Mouse (Mus musculus) embryo, embryonic 9.5 days (tissue): ENCODE results near the gene Plppr2.

Source experiments
- DNase-seq: peaks from one replicate; pipeline ENCODE4 v3.0.0-alpha.2; 2017; ENCODE audit errors: extremely low spot score

Gene Plppr2

GRCm38 (mm10) chr9:21932445-21933137 is 4.2 kb upstream of the Plppr2 start:
- no peak for DNase-seq

GRCm38 (mm10) chr9:21934021-21934420 is 2.8 kb upstream of the Plppr2 start:
- DNase-seq = no peak

- no peak for DNase-seq
These were observed 1.2 kb upstream of the Plppr2 start for GRCm38 (mm10) chr9:21935466-21936131.

- no peak for DNase-seq
These were observed 910 bp downstream of the Plppr2 start for GRCm38 (mm10) chr9:21937711-21938175.

GRCm38 (mm10) chr9:21938234-21938855 is 1.5 kb downstream of the Plppr2 start:
- DNase-seq = no peak

GRCm38 (mm10) chr9:21943046-21943445 is 6.2 kb downstream of the Plppr2 start:
- DNase-seq = no peak

- no peak for DNase-seq
These were observed 6.8 kb downstream of the Plppr2 start for GRCm38 (mm10) chr9:21943638-21944037.

GRCm38 (mm10) chr9:21944267-21944666 is 7.4 kb downstream of the Plppr2 start:
- no peak for DNase-seq

- DNase-seq = no peak
These were observed 10.8 kb downstream of the Plppr2 start for GRCm38 (mm10) chr9:21947540-21948130.

GRCm38 (mm10) chr9:21948146-21948545 is 11.3 kb downstream of the Plppr2 start:
- no peak for DNase-seq

GRCm38 (mm10) chr9:21948790-21949189 is 12.0 kb downstream of the Plppr2 start:
- no peak for DNase-seq

- peak; percentile 80 for DNase-seq
These were observed 13.5 kb downstream of the Plppr2 start for GRCm38 (mm10) chr9:21950322-21950721.

- no peak for DNase-seq
These were observed 15.1 kb downstream of the Plppr2 start for GRCm38 (mm10) chr9:21951977-21952376.

- no peak for DNase-seq
These were observed 16.8 kb downstream of the Plppr2 start for GRCm38 (mm10) chr9:21953600-21953999.

- DNase-seq = no peak
These were observed 17.8 kb downstream of the Plppr2 start for GRCm38 (mm10) chr9:21954635-21955034.

- DNase-seq = no peak
These were observed 18.4 kb downstream of the Plppr2 start for GRCm38 (mm10) chr9:21955225-21955569.

GRCm38 (mm10) chr9:21955570-21956281 is 18.9 kb downstream of the Plppr2 start, which contains the start of gene Swsap1:
Gene Swsap1 (plus strand): TSS chr9:21955755.
- DNase-seq = peak; percentile 98

GRCm38 (mm10) chr9:21958372-21958771 is 21.5 kb downstream of the Plppr2 start:
- no peak for DNase-seq

- DNase-seq = no peak
These were observed 22.4 kb downstream of the Plppr2 start for GRCm38 (mm10) chr9:21959244-21959643.

GRCm38 (mm10) chr9:21960135-21960534 is 23.3 kb downstream of the Plppr2 start:
- DNase-seq = no peak

GRCm38 (mm10) chr9:21960558-21961208 is 23.9 kb downstream of the Plppr2 start:
- peak; percentile 26 for DNase-seq
